Mouse (Mus musculus) intestine, embryonic 15.5 days (tissue): ENCODE data around the gene Camk2b. TPM values are rescaled to one million over a fixed set of nuclear protein-coding genes. Genes with fewer than 3 reads are reported as not detected.

Source experiments
- ATAC-seq: fragments of 200-750 bp; cut with Nextera tagmentation; 2 replicates; pipeline ENCODE4 v1.8.0; 2017; ENCODE audit warnings: moderate TSS enrichment, moderate library complexity
- H3K27ac ChIP-seq: fragments of 300-500 bp; sonication (generic); 2 replicates; pipeline ENCODE4 v1.5.1; 2015; ENCODE audit warnings: mild to moderate bottlenecking, inconsistent platforms
- H3K27me3 ChIP-seq: fragments of 300-500 bp; sonication (generic); replicated peaks from 2 replicates; pipeline ENCODE4 v1.6.1; 2015; ENCODE audit warnings: inconsistent platforms
- H3K36me3 ChIP-seq: fragments of 300-500 bp; sonication (generic); 2 replicates; pipeline ENCODE4 v1.6.1; 2015; ENCODE audit warnings: inconsistent platforms
- H3K4me1 ChIP-seq: fragments of 300-500 bp; sonication (generic); replicated peaks from 2 replicates; pipeline ENCODE4 v1.6.1; 2015; ENCODE audit warnings: inconsistent platforms
- H3K4me2 ChIP-seq: fragments of 300-500 bp; sonication (generic); replicated peaks from 2 replicates; pipeline ENCODE4 v1.6.1; 2015; ENCODE audit warnings: mild to moderate bottlenecking, inconsistent platforms
- H3K4me3 ChIP-seq: fragments of 300-500 bp; sonication (generic); replicated peaks from 2 replicates; pipeline ENCODE4 v1.5.1; 2015; ENCODE audit warnings: inconsistent platforms
- H3K9ac ChIP-seq: fragments of 300-500 bp; sonication (generic); 2 replicates; pipeline ENCODE4 v1.6.1; 2015; ENCODE audit warnings: inconsistent platforms
- H3K9me3 ChIP-seq: fragments of 300-500 bp; sonication (generic); 2 replicates; pipeline ENCODE4 v1.6.1; 2016; ENCODE audit warnings: inconsistent platforms
- WGBS: fragments of 180-500 bp; shearing (Covaris S2); methylation state at CpG from one replicate; pipeline ENCODE4 v1.1.7; 2015; 5-methylcytosine and 5-hydroxymethylcytosine counted together
- polyA plus RNA-seq: library from polyadenylated mRNA; unstranded; fragments of >200 nt; fragmentation: Nextera tagmentation; extraction: Ambion mirVana; gene quantifications from 2 replicates; pipeline ENCODE4 v1.2.1, GENCODE M21; 2015

Camk2b gene
- polyA plus RNA-seq, 1 experiment from 2014 or later = 5.3 TPM

- H3K36me3 ChIP-seq = peaks cover 12% of the 10 kb centered on the region; the same call in 1 of the 2 replicates
- H3K27me3 ChIP-seq = no peaks in the 10 kb centered on the region
- no peak overlapping the region for H3K4me3 ChIP-seq
- H3K4me2 ChIP-seq = no peak overlapping the region
- WGBS = 55% methylated on average over 7 of the region's 7 CpGs
- no peak overlapping the region for H3K9ac ChIP-seq
- no peak overlapping the region for H3K27ac ChIP-seq
- no peaks in the 10 kb centered on the region for H3K9me3 ChIP-seq
- ATAC-seq = no peak
- H3K4me1 ChIP-seq = peaks cover 12% of the 10 kb centered on the region; the same call in 1 of the 2 replicates
Observed at GRCm38 (mm10) chr11:5971202-5971601, 95.0 kb downstream of the Camk2b start.

GRCm38 (mm10) chr11:5968223-5968622 is 97.9 kb downstream of the Camk2b start:
- 0 out of 2 replicates have a peak, but pooled peaks have one; percentile 32 for ATAC-seq
- Histone ChIP-seq H3K4me1 (peaks cover 11% of the 10 kb centered on the region; the same call in 1 of the 2 replicates), H3K27ac (no peak overlapping the region), H3K27me3 (no peaks in the 10 kb centered on the region), H3K4me3 (no peak overlapping the region), H3K9me3 (no peaks in the 10 kb centered on the region), H3K36me3 (peaks cover 31% of the 10 kb centered on the region), H3K4me2 (no peak overlapping the region), H3K9ac (no peak overlapping the region)
- 62% methylated on average over 6 of the region's 6 CpGs for WGBS

- no peaks in the 10 kb centered on the region for H3K4me1 ChIP-seq
- no peak overlapping the region for H3K27ac ChIP-seq
- no peaks in the 10 kb centered on the region for H3K27me3 ChIP-seq
- H3K9me3 ChIP-seq = no peaks in the 10 kb centered on the region
- WGBS = 89% methylated on average over 3 of the region's 3 CpGs
- no peak overlapping the region for H3K9ac ChIP-seq
- ATAC-seq = no peak
- no peak overlapping the region for H3K4me3 ChIP-seq
- peaks cover 42% of the 10 kb centered on the region for H3K36me3 ChIP-seq
- no peak overlapping the region for H3K4me2 ChIP-seq
Observed at GRCm38 (mm10) chr11:5966751-5967150, 99.4 kb downstream of the Camk2b start.

GRCm38 (mm10) chr11:5965865-5966264 is 100.3 kb downstream of the Camk2b start:
- Histone ChIP-seq H3K9me3 (no peaks in the 10 kb centered on the region), H3K9ac (no peak overlapping the region), H3K27ac (no peak overlapping the region), H3K4me1 (no peaks in the 10 kb centered on the region), H3K36me3 (peaks cover 48% of the 10 kb centered on the region), H3K27me3 (no peaks in the 10 kb centered on the region), H3K4me2 (no peak overlapping the region), H3K4me3 (no peak overlapping the region)
- ATAC-seq = no peak
- WGBS = 87% methylated on average over 11 of the region's 11 CpGs

- H3K36me3 ChIP-seq = peaks cover 33% of the 10 kb centered on the region
- no peak overlapping the region for H3K4me3 ChIP-seq
- no peaks in the 10 kb centered on the region for H3K9me3 ChIP-seq
- no peak for ATAC-seq
- no peak overlapping the region for H3K4me2 ChIP-seq
- WGBS = 78% methylated on average over 2 of the region's 2 CpGs
- H3K9ac ChIP-seq = no peak overlapping the region
- peaks cover 7% of the 10 kb centered on the region for H3K4me1 ChIP-seq
- no peaks in the 10 kb centered on the region for H3K27me3 ChIP-seq
- no peak overlapping the region for H3K27ac ChIP-seq
Observed at GRCm38 (mm10) chr11:5960051-5960450, 106.1 kb downstream of the Camk2b start.

- H3K9ac ChIP-seq = peak within 1 kb of the TSS; percentile 85
- H3K4me3 ChIP-seq = peak within 1 kb of the TSS; percentile 88
- H3K27me3 ChIP-seq = no peaks in the 10 kb centered on the region
- peak; percentile 98 for ATAC-seq
- H3K9me3 ChIP-seq = no peaks in the 10 kb centered on the region
- H3K36me3 ChIP-seq = no peaks in the 10 kb centered on the region
- WGBS = under 1% methylated on average over 71 of the region's 71 CpGs
- peak within 1 kb of the TSS; percentile 96 for H3K27ac ChIP-seq
- H3K4me1 ChIP-seq = peaks cover 10% of the 10 kb centered on the region
- peak within 1 kb of the TSS; percentile 83 for H3K4me2 ChIP-seq
Observed at GRCm38 (mm10) chr11:5955546-5956276, 110.5 kb downstream of the Camk2b start, which contains the start of gene Ykt6. TSS of gene Ykt6 (plus strand) at chr11:5955693.

- Histone ChIP-seq H3K4me3 (peak overlapping the region; percentile 88), H3K9me3 (no peaks in the 10 kb centered on the region), H3K4me1 (peaks cover 10% of the 10 kb centered on the region), H3K36me3 (no peaks in the 10 kb centered on the region), H3K9ac (peak overlapping the region; percentile 85), H3K27me3 (no peaks in the 10 kb centered on the region), H3K4me2 (peak overlapping the region; percentile 83), H3K27ac (peak overlapping the region; percentile 96)
- peak; percentile 67 for ATAC-seq
- 2% methylated on average over 7 of the region's 7 CpGs for WGBS
Observed at GRCm38 (mm10) chr11:5954965-5955504, 111.1 kb downstream of the Camk2b start.

- Histone ChIP-seq H3K27ac (no peak overlapping the region), H3K4me3 (no peak overlapping the region), H3K9ac (no peak overlapping the region), H3K4me2 (no peak overlapping the region), H3K9me3 (no peaks in the 10 kb centered on the region), H3K27me3 (no peaks in the 10 kb centered on the region), H3K36me3 (no peaks in the 10 kb centered on the region), H3K4me1 (peaks cover 10% of the 10 kb centered on the region)
- WGBS = 66% methylated on average over 5 of the region's 5 CpGs
- no peak for ATAC-seq
Observed at GRCm38 (mm10) chr11:5954435-5954834, 111.7 kb downstream of the Camk2b start.

- H3K4me3 ChIP-seq = no peak overlapping the region
- H3K4me1 ChIP-seq = peaks cover 14% of the 10 kb centered on the region
- no peaks in the 10 kb centered on the region for H3K36me3 ChIP-seq
- H3K27ac ChIP-seq = no peak overlapping the region
- 40% methylated on average over 8 of the region's 8 CpGs for WGBS
- H3K4me2 ChIP-seq = no peak overlapping the region
- H3K9me3 ChIP-seq = no peaks in the 10 kb centered on the region
- no peaks in the 10 kb centered on the region for H3K27me3 ChIP-seq
- no peak for ATAC-seq
- H3K9ac ChIP-seq = no peak overlapping the region
Observed at GRCm38 (mm10) chr11:5953130-5953765, 112.9 kb downstream of the Camk2b start.

- no peaks in the 10 kb centered on the region for H3K9me3 ChIP-seq
- H3K4me3 ChIP-seq = no peak overlapping the region
- 54% methylated on average over 5 of the region's 5 CpGs for WGBS
- H3K27me3 ChIP-seq = no peaks in the 10 kb centered on the region
- H3K4me2 ChIP-seq = no peak overlapping the region
- peaks cover 14% of the 10 kb centered on the region for H3K4me1 ChIP-seq
- H3K27ac ChIP-seq = no peak overlapping the region
- H3K36me3 ChIP-seq = no peaks in the 10 kb centered on the region
- ATAC-seq = no peak
- no peak overlapping the region for H3K9ac ChIP-seq
Observed at GRCm38 (mm10) chr11:5952501-5952900, 113.7 kb downstream of the Camk2b start.

- Histone ChIP-seq H3K9me3 (no peaks in the 10 kb centered on the region), H3K4me2 (no peak within 1 kb of the TSS), H3K27ac (no peak within 1 kb of the TSS), H3K4me3 (no peak within 1 kb of the TSS), H3K4me1 (peaks cover 4% of the 10 kb centered on the region), H3K27me3 (no peaks in the 10 kb centered on the region), H3K9ac (no peak within 1 kb of the TSS), H3K36me3 (no peaks in the 10 kb centered on the region)
- 70% methylated on average over 8 of the region's 8 CpGs for WGBS
- peak; percentile 57; the same call in 1 of the 2 replicates for ATAC-seq
Observed at GRCm38 (mm10) chr11:5949586-5950352, 116.4 kb downstream of the Camk2b start, which contains the start of gene Gck. TSS of gene Gck (minus strand) at chr11:5950081.
